Mouse (Mus musculus): ENCODE measurements around the gene Bnipl. TPM values are rescaled to one million over a fixed set of nuclear protein-coding genes. Genes with fewer than 3 reads are reported as not detected.
A peak's percentile ranks its signal among the peaks of the same experiment; 100 is the strongest.
"Not testable (repeated sequence)": the region's sequence is repeated elsewhere in the genome, so short reads cannot be mapped to it uniquely, and the experiment has no call there.

The Bnipl gene
- polyA plus RNA-seq, 1 experiment, result 2.1 TPM

DNA sequence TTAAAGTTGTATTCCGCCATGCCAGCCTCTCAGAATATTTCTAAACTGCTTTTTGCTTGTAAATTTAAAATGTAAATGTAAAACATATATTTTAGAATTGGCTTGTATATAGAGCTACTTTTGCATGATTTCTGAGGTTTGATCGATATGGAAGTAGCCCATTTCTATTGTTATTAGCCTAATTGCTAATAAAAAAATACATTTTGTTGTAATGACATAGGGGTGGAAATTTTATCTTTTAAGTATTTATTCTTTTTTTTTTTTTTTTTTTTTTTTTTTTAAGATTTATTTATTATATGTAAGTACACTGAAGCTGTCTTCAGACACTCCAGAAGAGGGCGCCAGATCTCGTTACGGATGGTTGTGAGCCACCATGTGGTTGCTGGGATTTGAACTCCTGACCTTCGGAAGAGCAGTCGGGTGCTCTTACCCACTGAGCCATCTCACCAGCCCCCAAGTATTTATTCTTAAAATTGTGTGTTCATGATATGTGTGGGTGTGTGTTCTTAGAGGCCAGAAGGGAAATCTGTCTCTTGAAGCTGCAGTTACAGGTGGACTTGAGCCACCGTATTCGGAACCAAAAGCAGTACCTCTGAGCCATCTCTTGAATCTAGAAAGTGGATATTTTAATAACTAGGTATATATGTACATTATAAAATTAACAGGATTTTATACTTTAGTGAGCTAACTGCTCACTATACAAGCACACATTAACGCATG is 37.9 kb downstream of the Bnipl start:
- DNase-seq (ENCODE audit: low read depth), result not testable (repeated sequence)

DNA sequence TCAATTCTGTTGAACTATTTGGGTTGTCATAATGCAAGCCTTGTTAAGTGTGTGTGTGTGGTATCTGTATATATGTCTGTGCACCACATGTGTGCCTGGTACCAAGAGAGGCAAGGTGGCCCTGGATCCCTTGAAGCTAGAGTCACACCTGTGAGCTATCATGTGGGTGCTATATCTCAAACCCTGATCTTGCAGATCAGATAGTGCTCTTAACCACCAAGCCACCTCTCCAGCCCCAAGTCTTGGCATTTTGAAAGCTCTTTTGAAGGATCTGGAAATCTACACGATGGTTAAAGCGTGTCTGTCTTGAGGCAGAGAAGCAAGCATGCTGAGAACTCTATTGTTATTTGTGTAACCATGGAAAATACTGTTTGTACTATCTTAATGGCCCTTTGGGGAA is 40.4 kb downstream of the Bnipl start:
- no peak for DNase-seq (ENCODE audit: low read depth)

DNA sequence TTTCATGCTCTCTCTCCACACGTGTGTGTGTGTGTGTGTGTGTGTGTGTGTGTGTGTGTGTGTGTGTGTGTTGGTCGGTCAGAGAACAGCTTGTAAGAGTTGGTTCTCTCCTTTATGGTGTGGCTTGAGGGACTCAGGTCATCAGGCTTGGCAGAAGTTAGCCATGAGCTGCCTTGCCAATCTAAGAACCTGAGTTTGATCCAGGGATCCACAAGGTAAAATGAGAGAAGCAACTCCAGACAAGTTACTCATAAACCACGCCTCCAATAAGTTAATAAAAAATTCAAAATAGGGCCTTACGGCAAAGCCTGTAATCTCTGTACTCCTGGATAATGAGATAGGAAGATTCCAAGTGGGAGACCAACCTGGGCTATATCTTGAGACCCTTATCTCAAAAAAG is 42.7 kb downstream of the Bnipl start:
- no peak for DNase-seq (ENCODE audit: low read depth)

DNA sequence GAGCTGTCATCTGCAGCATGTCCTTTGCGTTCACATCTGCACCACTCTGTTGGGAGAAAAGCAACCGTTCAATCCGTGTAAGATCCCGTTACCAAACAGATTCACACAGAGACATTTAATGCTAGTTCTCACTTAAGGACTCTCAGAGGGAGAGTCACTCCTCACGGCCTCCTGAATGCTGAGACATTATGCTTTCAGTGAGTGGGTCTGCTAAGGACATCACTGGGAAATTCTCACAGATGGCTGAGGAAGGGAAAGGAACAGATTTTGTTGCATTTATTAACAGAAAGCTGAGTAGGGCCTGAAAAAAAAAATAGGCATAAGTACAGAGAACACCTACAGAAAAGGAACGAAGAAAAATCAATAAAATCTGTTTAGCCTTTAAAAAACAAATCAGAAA is 47.1 kb downstream of the Bnipl start:
- no peak for DNase-seq (ENCODE audit: low read depth)

DNA sequence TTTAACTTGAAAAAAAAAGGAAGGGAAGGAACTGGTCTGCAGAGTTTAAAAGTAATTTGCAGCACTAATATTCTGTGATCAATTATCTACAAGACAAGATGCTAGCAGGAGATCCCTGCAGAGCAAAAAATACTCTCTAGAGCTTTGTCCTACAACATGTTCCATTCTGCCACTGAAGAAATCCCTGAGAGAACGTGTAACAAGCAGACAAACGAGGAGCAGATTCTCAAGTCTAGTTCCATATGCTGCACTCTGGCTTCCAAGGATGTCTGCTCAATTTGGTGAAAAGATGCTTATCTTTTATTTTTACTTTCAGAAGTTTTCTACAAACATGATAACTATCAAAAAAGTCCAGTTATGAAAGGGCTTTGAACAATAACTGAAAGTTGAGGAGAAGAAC is 50.4 kb downstream of the Bnipl start:
- no peak for DNase-seq (ENCODE audit: low read depth)

DNA sequence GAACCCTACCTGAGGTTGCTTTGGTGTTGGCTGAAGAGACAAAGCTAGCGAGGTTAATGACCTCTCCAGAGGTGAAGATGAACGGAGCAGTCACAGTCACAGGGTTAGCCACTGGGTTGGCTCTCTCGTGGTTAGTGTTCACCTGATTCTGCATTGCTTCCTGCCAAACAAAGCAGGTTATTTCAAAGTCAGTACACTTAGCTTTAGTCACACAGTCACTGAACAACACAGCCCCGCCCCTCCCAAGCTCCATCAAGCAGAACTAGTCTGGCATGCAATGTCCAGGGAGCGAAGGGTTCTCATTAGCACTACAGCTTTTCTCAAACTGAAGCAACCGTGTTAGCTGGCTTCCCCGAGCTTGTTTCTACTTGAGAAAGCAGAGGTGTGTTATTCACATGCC is 50.9 kb downstream of the Bnipl start:
- DNase-seq (ENCODE audit: low read depth), result no peak

DNA sequence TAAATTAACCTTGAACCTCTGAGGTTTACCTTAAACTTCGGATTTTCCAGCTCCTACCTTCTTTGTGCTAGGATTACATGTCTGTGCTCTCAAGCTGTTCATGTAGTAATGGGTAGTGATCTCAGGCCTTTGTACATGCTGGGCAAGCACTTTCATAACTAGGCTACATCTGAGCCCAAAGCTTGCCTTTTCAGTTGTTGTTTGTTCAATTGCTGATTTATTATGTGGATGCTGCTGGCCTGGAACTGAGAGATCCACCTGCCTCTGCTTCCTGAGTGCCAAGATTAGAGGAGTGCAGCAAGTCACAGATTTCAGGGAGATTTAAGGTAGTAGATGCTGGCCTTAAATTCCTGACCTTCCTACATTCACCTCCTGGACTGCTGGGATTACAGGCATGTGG is 51.9 kb downstream of the Bnipl start:
- no peak for DNase-seq (ENCODE audit: low read depth)

DNA sequence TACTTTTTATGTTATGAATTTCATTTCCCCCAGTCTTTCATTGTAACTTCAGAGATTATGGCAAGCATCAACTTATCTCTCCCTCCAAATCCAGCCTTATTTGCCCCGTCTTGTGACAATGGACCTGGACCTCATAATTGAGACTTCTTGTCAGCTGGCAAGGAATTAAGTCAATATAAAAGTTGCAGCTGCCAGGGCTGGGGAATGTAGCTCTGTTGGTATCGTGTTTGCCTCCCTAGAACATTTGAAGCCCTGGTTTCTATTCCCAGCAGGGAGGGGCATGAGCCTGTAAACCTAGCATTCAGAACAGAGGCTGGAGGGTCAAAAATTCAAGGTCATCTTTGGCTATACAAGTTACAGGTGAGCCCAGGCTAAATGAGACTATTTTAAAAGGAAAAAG is 55.2 kb downstream of the Bnipl start:
- no peak for DNase-seq (ENCODE audit: low read depth)

DNA sequence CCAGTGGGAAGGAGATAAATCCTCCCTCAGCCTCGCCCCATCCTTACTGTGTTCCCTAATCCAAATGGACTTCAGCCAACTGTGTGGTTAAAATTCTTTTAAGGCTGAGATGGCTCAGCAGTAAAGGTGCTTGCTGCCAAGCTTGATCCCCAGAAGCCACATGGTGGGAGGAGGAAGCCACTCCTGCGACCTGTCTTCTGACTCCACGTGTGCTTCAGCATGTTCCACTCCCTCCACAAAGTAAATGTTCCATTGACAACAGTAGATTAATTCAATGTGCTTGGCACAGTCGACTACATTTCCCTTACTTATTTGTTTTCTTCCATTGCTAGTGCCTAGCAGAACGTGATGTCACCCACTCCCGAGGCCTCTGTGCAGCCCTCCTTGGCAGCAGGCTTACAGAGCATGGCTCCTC is 56.3 kb downstream of the Bnipl start:
- peak; percentile 66 for DNase-seq (ENCODE audit: low read depth)

Other genes with a start within 250 kb of the Bnipl start
- gene Zfp687, start 235.7 kb downstream of the Bnipl start, polyA plus RNA-seq (2012; rRNA removed), result 24.9 and 28.0 TPM in 2 replicates
- 182 and 227 TPM in 2 replicates for gene Psmd4, start 208.6 kb downstream of the Bnipl start, polyA plus RNA-seq (2012; rRNA removed)
- gene Pip5k1a, start 144.3 kb downstream of the Bnipl start, polyA plus RNA-seq (2012; rRNA removed), result 19.6 and 21.0 TPM in 2 replicates
- gene Vps72, start 140.2 kb downstream of the Bnipl start, polyA plus RNA-seq (2012; rRNA removed), result 42.0 and 43.5 TPM in 2 replicates
- 0.42 and 0.63 TPM in 2 replicates for gene Tmod4, start 126.7 kb downstream of the Bnipl start, polyA plus RNA-seq (2012; rRNA removed)
- gene Scnm1, start 117.2 kb downstream of the Bnipl start, polyA plus RNA-seq (2012; rRNA removed), result 36.7 and 37.0 TPM in 2 replicates
- 8.8 and 9.4 TPM in 2 replicates for gene Lysmd1, start 117.1 kb downstream of the Bnipl start, polyA plus RNA-seq (2012; rRNA removed)
- gene Tnfaip8l2, start 108.8 kb downstream of the Bnipl start, polyA plus RNA-seq (2012; rRNA removed), result 10.4 and 11.6 TPM in 2 replicates
- gene Sema6c, start 90.7 kb downstream of the Bnipl start, polyA plus RNA-seq (2012; rRNA removed), result 6.4 and 6.7 TPM in 2 replicates
- 13.2 and 14.2 TPM in 2 replicates for gene Gabpb2, start 33.3 kb downstream of the Bnipl start, polyA plus RNA-seq (2012; rRNA removed)
- gene Cdc42se1, start 22.5 kb downstream of the Bnipl start, polyA plus RNA-seq (2012; rRNA removed), result 59.7 and 60.1 TPM in 2 replicates
- 22.5 and 24.7 TPM in 2 replicates for gene Mllt11, start 19.0 kb downstream of the Bnipl start, polyA plus RNA-seq (2012; rRNA removed)
- 0.86 and 2.1 TPM in 2 replicates for gene Gm128, start 9.6 kb downstream of the Bnipl start, polyA plus RNA-seq (2012; rRNA removed)
- 90.3 and 111 TPM in 2 replicates for gene Mindy1, start 30.2 kb upstream of the Bnipl start, polyA plus RNA-seq (2012; rRNA removed)
- 23.6 and 28.2 TPM in 2 replicates for gene Prune1, start 30.9 kb upstream of the Bnipl start, polyA plus RNA-seq (2012; rRNA removed)
- gene Anxa9, start 56.0 kb upstream of the Bnipl start, polyA plus RNA-seq (2012; rRNA removed), result 18.1 and 26.0 TPM in 2 replicates
- gene Cers2, start 63.6 kb upstream of the Bnipl start, polyA plus RNA-seq (2012; rRNA removed), result 92.9 and 123 TPM in 2 replicates
- 16.1 and 17.1 TPM in 2 replicates for gene Setdb1, start 106.0 kb upstream of the Bnipl start, polyA plus RNA-seq (2012; rRNA removed)
- not detected in 2 replicates for gene 4930558C23Rik, start 151.6 kb upstream of the Bnipl start, polyA plus RNA-seq (2012; rRNA removed)
- 27.0 and 31.4 TPM in 2 replicates for gene Arnt, start 183.2 kb upstream of the Bnipl start, polyA plus RNA-seq (2012; rRNA removed)
- 14.6 and 14.8 TPM in 2 replicates for gene Ctsk, start 248.1 kb upstream of the Bnipl start, polyA plus RNA-seq (2012; rRNA removed)

Data from gonadal fat pad, adult 2 months (tissue).